8 mouse cellular contexts compared by ENCODE assay signal in genomic region chr4:83526270-83526987, GRCm38 (mm10). TPM values are rescaled to one million over a fixed set of nuclear protein-coding genes. Genes with fewer than 3 reads are reported as not detected.
DNase-seq lines count a peak whose midpoint lies in the region; ATAC-seq and TF ChIP-seq lines count a peak whose summit lies in the region.

No protein-coding gene starts in this region.

- DNase-seq in ES-E14 (ENCODE audit: low read depth, low spot score): no peak
- DNase-seq in heart, postnatal 36 days: peak; percentile 5 to 14
- DNase-seq in liver, embryonic 11.5 days (ENCODE audit: low spot score): peak; percentile 28
- peak; percentile 32 for DNase-seq in retina, embryonic 14.5 days (ENCODE audit: low spot score)
- DNase-seq in layer of hippocampus, postnatal 25 days (ENCODE audit: extremely low spot score in 1 of 2, low spot score in 1 of 2): no peak
- DNase-seq in right cerebral cortex, postnatal 14 days: no peak
- DNase-seq in cerebellum, postnatal 25 days: no peak

- no peak overlapping the region for H3K27ac ChIP-seq in ES-E14 (ENCODE audit: insufficient read depth, low read depth, low read length, poor library complexity, severe bottlenecking)
- H3K27ac ChIP-seq in liver, embryonic 11.5 days (ENCODE audit: low read depth, low read length): peak overlapping the region; percentile 45; the same call in 1 of the 2 replicates

- H3K36me3 ChIP-seq in ES-E14 (ENCODE audit: control insufficient read depth, insufficient read depth, low read length, poor library complexity, severe bottlenecking): no peaks in the 10 kb centered on the region
- no peaks in the 10 kb centered on the region for H3K36me3 ChIP-seq in liver, embryonic 11.5 days (ENCODE audit: control insufficient read depth, insufficient read depth, low read length)

- peaks cover 0 to 7% of the 10 kb centered on the region in 2 experiments; a peak in 2 of 4 replicates for H3K4me1 ChIP-seq in ES-E14 (ENCODE audit: control insufficient read depth in 2 of 2, insufficient read depth in 2 of 2, low read length in 2 of 2, poor library complexity in 1 of 2)
- H3K4me1 ChIP-seq in liver, embryonic 11.5 days (replicated peaks; ENCODE audit: control insufficient read depth, insufficient read depth, low read length): peaks cover 12% of the 10 kb centered on the region

- 16% methylated on average over 13 of the region's 13 CpGs for WGBS in liver, embryonic 11.5 days

- no peaks in the 10 kb centered on the region for H3K9me3 ChIP-seq in ES-E14 (ENCODE audit: control insufficient read depth, insufficient read depth, low read depth, low read length)
- H3K9me3 ChIP-seq in liver, embryonic 11.5 days (ENCODE audit: control insufficient read depth, low read length): no peaks in the 10 kb centered on the region

- peak overlapping the region; percentile 87 for H3K4me2 ChIP-seq in liver, embryonic 11.5 days

- in situ Hi-C loops in ES-E14 (cut with MboI; ENCODE audit: low sequenced_read_pairs in 2 of 2, unreplicated experiment in 2 of 2): no loop called here

- 0 out of 2 replicates have a peak overlapping the region, but pooled peaks have one; percentile 22 for H3K9ac ChIP-seq in ES-E14 (ENCODE audit: insufficient read depth, low read depth, low read length, poor library complexity, severe bottlenecking)
- H3K9ac ChIP-seq in liver, embryonic 11.5 days (ENCODE audit: low read depth, low read length): peak overlapping the region; percentile 53

- intact Hi-C loops in heart, postnatal 36 days (cut with DNase I): no loop called here

- H3K4me3 ChIP-seq in ES-E14 (ENCODE audit: insufficient read depth in 1 of 2, low read depth in 1 of 2, low read length in 2 of 2, poor library complexity in 1 of 2, severe bottlenecking in 1 of 2): peak overlapping the region; percentile 74 to 92
- H3K4me3 ChIP-seq in liver, embryonic 11.5 days (ENCODE audit: low read depth, low read length): peak overlapping the region; percentile 89

- peak; percentile 15 for ATAC-seq in common myeloid progenitor, adult 5-6 weeks (replicated peaks; ENCODE audit: low read depth, poor library complexity, severe bottlenecking)
- no peak for ATAC-seq in liver, embryonic 11.5 days (replicated peaks; ENCODE audit: low FRiP score)

- no peaks in the 10 kb centered on the region for H3K27me3 ChIP-seq in liver, embryonic 11.5 days (replicated peaks; ENCODE audit: control insufficient read depth, insufficient read depth, low read length)

TF ChIP-seq in ES-E14, 5 proteins besides CTCF, POLR2A, EP300 and RAD21:
- TF ChIP-seq MAFK (IDR thresholded peaks at IDR 0.05; ENCODE audit: insufficient read depth, low read depth, low read length) (no peak), ZNF384 (IDR thresholded peaks at IDR 0.05; ENCODE audit: low read depth, low read length) (0 out of 2 replicates have a peak, but pooled peaks have one; percentile 8), CHD2 (IDR thresholded peaks at IDR 0.05; ENCODE audit: low read depth, low read length) (no peak), HCFC1 (IDR thresholded peaks at IDR 0.05; ENCODE audit: borderline replicate concordance, insufficient read depth, low read length) (no peak), ZC3H11A (IDR thresholded peaks at IDR 0.05; ENCODE audit: borderline replicate concordance, low read depth, low read length) (no peak)

RNA-seq across cellular contexts. Expression of gene Ccdc171, which starts 1.1 kb away (rescaled TPM):
- 3.5 and 5.8 TPM in 2 replicates for total RNA-seq in ES-E14 (2012; rRNA removed)
- 21.4 and 22.6 TPM in 2 replicates for total RNA-seq in common myeloid progenitor, adult 5-6 weeks (2017)
- 1 to 10 TPM in 1 of 2 experiments, under 1 TPM in 1; 1.00 to 1.1 TPM for total RNA-seq in heart, postnatal 36 days (2021)
- polyA plus RNA-seq in liver, embryonic 11.5 days (2014; fragmentation: Nextera tagmentation; extraction: Ambion mirVana): 3.9 and 4.2 TPM in 2 replicates
- total RNA-seq in layer of hippocampus, postnatal 25 days (2021): 1 to 10 TPM; 3.0 TPM

RNA-seq across cellular contexts. Expression of gene Psip1, which starts 40.2 kb away (rescaled TPM):
- total RNA-seq in ES-E14 (2012; rRNA removed): 86.0 and 90.5 TPM in 2 replicates
- total RNA-seq in common myeloid progenitor, adult 5-6 weeks (2017): 299 and 303 TPM in 2 replicates
- total RNA-seq in heart, postnatal 36 days (2021): 10 to 100 TPM; 17.0 to 21.3 TPM
- 120 and 125 TPM in 2 replicates for polyA plus RNA-seq in liver, embryonic 11.5 days (2014; fragmentation: Nextera tagmentation; extraction: Ambion mirVana)
- 100 to 1,000 TPM; 194 to 208 TPM for total RNA-seq in layer of hippocampus, postnatal 25 days (2021)

Comparison
In these comparisons a context has a peak if more than half of its experiments do, and no peak if none do; other contexts are left out.
1. DNase-seq: peak in heart, postnatal 36 days (2 of 2), liver, embryonic 11.5 days (single experiment) and retina, embryonic 14.5 days (single experiment); none in ES-E14 (single experiment), layer of hippocampus, postnatal 25 days (0 of 2), right cerebral cortex, postnatal 14 days (single experiment) and cerebellum, postnatal 25 days (0 of 2).